Mouse (Mus musculus): ENCODE data around the gene Gimap4. TPM values are rescaled to one million over a fixed set of nuclear protein-coding genes. Genes with fewer than 3 reads are reported as not detected.

Gimap4 gene
- total RNA-seq (2015) (0.39 and 1.7 TPM in 2 replicates), total RNA-seq (2017) (2.9 and 3.1 TPM in 2 replicates)

DNA sequence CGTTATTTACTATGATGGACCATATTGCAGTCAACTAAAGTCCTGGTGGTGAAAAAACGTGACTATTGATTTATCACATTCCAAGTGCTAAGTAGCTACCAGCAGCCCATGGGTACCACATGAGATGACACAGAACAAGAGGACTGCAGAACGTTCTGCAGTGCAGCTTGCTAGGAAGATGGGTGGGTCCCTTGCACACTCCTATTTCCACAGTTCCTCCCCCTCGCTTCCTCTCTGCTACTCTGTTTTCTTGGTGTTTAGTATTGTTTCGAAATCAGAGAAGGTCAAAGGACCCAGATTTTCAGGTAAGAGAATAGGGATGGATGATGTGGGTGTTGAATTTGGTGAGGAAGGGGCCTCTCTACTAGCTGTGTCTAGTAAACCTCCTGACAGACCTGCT lies at the start of gene Gimap4:
Gene Gimap4 (plus strand): TSS at position 231 of the 400 bp plus-strand sequence.
- 0 out of 2 replicates have a peak, but pooled peaks have one; percentile 23 for ATAC-seq (replicated peaks; ENCODE audit: poor library complexity)

DNA sequence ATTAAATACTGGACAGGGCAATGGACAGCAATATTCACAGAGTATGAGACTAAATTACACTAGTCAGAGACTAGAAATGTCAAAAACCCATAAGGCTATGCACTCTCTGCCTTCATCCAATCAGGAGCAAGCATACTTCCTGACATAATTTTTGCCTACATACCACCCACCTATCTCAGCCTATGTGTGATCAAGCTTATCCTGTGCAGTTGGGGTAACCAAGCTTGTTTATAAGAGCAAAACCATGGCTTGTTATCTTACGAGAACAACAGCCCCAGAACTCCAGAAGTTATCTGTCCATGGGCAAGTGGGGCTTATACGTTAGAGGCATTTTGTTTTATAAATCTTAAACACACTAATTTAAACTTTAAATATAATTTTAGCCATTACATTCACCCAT lies 49.2 kb upstream of the Gimap4 start:
- ATAC-seq (replicated peaks; ENCODE audit: poor library complexity): peak; percentile 95

DNA sequence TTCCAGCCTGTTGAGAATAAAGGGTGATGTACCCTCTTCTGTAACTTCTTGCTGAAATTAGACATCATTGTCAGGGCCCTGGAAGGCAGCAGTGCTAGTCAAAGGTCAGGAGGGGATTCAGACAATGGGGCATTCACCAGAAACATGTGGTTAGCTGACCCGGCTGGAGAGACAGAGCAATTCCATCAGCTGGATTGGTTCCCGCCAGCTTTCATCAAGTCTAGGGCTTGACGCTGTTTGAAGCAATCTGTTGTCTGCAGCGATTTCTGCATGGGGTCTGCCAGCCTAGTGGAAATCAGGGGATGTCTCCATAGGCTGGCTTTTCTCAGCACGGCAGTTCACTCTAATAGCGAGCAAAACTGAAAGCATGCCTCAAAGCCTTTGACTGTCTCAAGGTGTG lies 47.8 kb upstream of the Gimap4 start:
- no peak for ATAC-seq (replicated peaks; ENCODE audit: poor library complexity)

DNA sequence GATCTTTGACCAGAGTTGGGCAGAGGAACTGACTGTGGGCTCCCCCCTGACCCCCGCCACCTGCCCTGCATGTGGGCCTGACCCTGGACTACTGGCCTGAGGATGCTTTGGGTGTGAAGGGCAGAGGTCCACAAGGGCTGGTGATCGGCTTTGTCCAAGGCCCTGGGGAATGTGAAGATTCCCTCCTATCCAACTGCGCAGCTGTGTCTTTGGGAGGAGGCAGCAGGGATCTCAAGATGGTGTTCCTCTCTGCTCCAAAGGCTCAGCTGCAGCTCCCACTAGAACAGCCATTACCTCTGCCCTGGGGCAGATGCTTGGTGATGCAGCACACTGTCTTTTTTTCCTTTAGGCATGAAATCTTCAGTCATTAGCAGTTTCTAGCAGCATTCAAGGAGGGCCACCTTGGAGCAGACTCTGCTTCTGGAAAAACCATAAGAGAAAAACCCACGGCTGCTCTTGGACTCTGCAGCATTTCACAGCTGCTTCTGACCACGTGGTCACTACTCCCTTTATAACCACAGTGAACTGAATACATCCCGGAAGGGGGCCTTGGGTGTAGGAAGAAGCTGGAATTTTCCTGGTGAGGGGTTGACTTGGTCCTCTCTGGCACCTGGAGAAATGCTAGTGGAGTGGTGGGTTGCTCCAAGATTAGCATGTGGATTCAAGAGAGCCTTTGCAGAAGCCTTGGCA lies 46.4 kb upstream of the Gimap4 start:
- no peak for ATAC-seq (replicated peaks; ENCODE audit: poor library complexity)

DNA sequence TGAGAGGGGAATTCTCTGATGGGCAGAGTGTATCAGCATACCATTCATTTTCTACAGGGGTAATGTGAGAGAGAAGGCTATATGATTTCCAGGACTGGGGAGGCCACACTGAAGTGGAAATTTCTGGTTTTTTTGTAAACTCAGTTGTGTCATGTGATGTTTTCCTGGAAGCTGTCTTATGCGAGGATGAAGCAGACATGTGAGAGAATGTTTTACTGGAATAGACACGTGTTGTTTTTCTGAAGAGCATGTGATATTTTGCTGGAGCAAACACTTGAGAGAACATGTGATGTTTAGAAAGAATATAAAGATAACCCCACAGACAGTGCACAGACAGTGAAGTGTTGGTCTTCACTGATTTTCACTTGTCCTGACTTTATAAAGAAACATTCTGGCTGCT lies 45.8 kb upstream of the Gimap4 start:
- no peak for ATAC-seq (replicated peaks; ENCODE audit: poor library complexity)

DNA sequence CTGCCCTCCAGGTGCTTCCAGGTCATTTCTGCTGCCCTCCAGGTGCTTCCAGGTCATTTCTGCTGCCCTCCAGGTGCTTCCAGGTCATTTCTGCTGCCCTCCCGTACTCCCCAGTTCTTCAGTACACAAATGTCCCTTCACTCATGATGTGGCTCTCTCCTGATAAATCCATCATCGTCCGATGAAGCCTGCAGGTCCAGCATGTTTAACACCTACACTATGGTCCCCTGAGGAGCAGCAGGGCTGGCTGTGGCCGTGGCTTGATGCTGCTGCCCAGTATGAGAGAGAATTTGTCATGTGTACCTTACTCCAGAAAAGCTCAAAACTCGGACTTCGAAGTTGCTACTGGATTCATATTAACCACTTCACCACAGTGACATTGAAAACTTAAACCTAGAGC lies 43.0 kb upstream of the Gimap4 start:
- ATAC-seq (replicated peaks; ENCODE audit: poor library complexity): no peak

DNA sequence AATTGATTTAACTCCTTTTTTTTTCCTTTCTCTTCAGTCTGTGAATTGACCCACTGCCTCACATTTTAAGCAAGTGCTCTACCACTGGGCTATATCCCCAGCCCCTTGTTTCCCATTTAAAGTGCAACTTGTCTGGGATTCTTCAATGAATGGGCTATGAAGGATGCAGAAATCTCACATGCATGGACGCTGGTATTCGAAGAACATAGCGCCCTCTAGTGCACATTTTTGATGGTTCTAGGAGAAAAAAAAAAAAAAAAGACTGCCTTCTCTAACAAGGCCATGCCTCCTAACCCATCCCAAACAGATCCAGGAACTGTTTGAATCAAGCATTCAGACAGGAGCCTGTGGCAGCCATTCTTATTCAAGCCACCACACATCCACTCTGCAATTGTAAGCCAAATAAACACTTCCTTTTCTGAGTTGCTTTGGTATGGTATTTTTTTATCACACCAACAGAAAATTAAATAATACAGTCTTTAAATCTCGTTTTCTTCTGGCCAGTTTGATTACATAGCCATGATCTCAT lies 41.5 kb upstream of the Gimap4 start:
- peak; percentile 68 for ATAC-seq (replicated peaks; ENCODE audit: poor library complexity)

DNA sequence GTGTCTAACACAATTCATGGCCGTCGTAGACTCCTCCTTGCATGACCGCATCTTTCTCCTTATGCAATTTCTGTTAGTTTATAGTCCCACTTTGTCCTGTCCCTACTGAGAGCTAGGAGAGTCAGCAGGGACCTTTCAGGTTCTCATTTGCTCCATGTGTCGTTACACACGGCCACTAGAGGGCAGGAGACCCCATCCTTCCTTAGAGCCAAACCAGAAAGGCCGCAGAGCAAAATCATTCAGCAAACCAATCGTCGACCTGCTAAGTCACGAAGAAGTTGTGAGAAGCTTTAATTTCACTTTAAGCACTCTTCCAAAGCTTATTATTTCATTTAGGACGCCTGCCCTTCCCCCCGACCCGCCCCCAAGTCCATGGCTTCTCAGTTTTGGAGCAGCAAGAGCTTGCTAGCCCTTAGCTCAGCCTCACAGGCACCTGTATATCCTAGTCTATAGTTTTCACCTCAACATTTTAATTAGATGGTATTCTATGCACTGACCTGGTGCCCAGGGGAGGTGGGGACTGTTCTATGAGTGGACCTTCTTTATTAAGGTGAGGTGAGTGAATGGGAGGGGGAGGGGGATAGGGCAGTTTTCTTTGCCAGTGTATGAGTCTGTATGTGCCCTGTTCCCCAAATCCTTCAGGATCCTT lies 38.6 kb upstream of the Gimap4 start:
- peak; percentile 87 for ATAC-seq (replicated peaks; ENCODE audit: poor library complexity)

DNA sequence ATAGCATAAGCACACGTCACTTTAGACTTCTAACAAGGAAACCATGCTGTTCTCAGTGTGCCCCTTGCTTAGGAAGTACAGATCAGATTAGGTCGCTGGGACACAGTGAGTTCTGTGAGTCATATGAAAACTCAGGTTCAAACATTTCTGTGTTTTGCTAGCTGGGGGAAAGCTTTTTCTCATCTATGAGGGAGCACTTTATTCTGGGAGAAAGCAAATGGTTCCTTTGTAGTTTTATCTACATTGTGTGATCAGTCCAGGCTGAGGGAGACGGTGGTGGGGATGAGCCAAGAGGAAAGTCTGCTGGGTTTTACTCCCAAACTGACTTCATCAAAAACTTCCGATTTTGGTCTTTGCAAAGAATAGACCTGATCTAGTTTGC lies 38.0 kb upstream of the Gimap4 start:
- no peak for ATAC-seq (replicated peaks; ENCODE audit: poor library complexity)

DNA sequence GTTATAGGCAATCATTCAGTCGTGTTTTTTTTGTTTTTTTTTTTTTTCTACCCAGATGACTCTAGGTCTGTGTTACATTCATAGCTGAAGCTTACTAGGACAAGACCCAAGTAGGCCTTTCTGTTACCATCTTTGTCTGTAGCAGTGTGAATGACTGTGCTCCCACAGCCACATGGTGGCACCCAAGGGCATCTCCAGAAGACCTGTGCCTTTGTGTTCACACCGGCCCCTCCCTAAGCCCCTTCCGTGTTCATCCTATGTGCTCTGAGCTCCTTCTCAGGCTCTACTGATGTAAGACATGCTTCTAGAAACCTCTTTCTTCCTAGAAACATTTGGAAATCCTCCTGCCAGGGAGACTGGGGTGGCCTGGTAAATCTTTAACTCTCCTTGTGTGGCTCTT lies 37.4 kb upstream of the Gimap4 start, which contains the start of gene Gimap8:
Gene Gimap8 (plus strand): TSS at position 240 of the 400 bp plus-strand sequence.
- peak; percentile 91 for ATAC-seq (replicated peaks; ENCODE audit: poor library complexity)

DNA sequence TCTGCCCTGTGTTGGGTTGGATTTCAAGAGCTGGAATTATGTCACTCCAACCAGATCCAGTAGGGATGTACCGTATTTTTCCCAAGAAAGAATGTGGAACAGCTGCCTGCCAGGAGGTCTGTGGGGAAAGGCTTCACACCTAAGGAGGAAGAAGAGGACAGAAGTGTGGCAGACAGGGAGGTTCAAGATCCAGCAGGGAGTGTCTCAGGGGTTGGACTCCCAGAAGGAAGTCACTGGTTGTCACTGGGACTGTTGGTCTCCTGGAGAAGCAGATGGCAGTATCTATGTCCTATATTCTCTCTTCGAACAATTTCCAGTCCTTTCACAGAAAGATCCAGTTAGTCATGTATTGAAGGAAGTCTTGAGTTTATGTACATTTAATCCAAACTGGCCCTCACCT lies 36.7 kb upstream of the Gimap4 start:
- ATAC-seq (replicated peaks; ENCODE audit: poor library complexity): no peak

DNA sequence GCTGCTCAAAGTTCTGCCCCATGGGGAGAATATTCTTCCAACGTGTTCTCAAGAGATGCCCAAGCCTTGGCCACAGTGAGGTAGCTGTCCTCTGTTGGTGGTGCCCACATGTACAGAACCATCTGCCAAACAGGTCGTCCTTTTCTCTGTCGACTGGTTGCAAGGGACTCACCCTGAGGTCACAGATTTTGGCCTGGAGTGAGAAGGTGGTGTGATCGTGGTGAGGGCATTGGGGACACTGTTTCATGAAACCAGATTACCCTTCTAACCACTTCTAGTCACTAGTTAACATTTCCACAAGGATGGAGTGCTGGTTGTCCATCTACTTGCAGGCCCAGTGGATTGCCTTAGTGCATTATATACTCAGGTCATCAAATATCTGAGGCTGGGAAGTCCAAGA lies 35.6 kb upstream of the Gimap4 start:
- no peak for ATAC-seq (replicated peaks; ENCODE audit: poor library complexity)

DNA sequence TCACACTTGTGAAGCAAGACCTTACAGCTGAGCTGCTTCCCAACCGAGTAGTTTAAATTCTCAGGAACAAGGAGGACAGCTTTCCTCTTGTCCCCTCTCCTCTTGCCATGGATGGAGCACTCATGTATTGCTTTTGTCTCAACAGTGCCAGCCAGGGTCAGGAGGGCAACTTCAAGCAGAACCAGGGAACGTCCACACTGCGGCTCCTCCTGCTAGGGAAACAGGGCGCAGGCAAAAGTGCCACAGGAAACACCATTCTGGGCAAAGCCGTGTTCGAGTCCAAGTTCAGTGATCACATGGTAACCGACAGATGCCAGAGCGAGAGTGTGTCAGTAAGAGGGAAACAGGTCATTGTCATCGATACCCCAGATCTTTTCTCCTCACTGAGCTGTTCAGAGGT lies 34.3 kb upstream of the Gimap4 start:
- no peak for ATAC-seq (replicated peaks; ENCODE audit: poor library complexity)

DNA sequence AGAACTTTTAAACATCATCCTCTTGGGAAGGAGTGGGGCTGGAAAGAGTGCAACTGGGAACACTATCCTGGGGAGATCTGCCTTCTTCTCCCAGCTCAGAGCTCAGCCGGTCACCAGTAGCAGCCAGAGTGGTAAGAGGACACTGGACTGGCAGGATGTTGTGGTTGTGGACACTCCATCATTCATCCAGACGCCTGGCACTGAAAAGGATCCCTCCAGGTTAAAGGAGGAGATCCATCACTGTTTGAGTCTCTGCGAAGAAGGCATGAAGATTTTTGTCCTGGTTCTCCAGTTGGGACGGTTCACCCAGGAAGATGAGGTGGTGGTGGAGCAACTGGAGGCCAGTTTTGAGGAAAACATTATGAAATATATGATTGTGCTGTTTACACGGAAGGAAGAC lies 25.6 kb upstream of the Gimap4 start:
- no peak for ATAC-seq (replicated peaks; ENCODE audit: poor library complexity)

DNA sequence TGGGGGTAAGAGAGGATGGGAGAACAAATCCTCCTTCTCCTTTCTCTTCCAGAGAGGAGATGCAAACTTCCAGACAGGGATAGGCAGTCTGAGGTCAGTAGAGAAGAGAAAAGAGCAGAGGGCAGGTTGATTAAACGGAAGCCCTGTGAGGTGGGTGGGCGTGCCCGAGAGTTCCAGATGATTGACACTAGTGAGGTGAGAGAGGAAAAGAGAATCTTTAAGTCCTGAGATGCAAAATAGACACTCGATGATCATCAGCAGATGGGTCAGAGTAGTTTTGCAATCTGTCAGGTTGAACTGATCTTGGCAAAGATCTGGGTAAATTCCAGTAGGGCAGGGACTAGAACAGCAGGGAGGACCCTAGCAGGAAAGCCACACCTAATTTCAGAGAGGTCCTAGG lies 19.6 kb upstream of the Gimap4 start:
- ATAC-seq (replicated peaks; ENCODE audit: poor library complexity): no peak

DNA sequence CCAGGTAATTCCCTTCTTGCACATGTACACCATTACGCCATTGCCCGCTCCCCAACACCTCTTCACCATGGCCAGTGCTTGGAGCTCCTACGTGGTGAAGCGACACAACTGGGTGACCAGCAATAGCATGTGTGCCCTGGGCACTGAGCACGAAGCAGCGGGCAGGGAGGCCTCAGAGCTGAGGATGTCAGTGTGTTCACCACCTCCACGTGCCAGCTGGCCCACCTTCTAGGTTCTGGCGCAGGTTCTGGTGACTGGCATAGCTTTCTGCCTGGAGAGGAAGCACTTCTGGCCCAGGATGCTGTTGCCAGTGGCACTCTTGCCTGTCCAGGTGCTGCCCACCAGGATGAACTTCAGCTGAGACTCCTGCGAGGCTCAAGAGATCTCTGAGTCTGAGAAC lies 18.9 kb upstream of the Gimap4 start:
- no peak for ATAC-seq (replicated peaks; ENCODE audit: poor library complexity)

DNA sequence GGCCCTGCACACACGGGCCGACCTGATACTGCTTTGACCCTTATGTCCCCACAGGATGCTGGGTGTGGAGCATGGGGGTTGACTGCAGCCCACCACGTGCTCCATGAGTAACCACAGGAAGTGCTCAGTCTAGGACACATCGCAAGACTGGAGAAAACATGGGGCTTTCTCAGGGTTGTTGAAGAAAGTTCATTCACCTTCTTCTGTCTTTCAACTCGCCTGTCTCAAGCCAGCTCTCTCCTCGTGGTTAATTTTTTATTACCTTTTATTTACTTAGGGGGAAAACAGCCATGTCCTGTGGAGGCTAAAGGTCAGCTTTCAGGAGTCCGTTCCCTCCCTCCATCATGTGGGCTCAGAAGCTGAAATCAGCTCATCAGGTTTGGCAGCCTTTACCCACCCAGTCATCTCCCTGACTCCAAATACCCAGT lies 18.2 kb upstream of the Gimap4 start:
- peak; percentile 42; the same call in 1 of the 2 replicates for ATAC-seq (replicated peaks; ENCODE audit: poor library complexity)

DNA sequence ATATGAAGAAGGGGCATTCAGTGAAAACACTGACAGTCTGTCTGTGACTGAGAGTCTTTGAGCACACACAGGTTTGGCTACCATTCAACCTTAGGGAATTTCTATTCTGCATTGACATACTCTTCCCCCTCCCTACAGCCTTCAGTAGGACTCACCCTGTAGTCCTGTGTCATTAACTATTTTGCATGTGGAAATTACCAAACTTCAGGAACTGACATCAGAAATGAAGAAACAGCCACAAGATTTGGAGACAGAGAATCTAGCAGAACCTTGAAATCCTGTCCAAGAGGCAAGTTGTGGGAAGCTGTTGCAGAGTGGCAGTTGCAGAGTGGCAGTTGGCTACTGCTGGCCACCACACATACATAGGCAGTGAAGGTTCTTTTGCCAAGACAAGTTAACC lies 16.3 kb upstream of the Gimap4 start:
- ATAC-seq (replicated peaks; ENCODE audit: poor library complexity): peak; percentile 75

DNA sequence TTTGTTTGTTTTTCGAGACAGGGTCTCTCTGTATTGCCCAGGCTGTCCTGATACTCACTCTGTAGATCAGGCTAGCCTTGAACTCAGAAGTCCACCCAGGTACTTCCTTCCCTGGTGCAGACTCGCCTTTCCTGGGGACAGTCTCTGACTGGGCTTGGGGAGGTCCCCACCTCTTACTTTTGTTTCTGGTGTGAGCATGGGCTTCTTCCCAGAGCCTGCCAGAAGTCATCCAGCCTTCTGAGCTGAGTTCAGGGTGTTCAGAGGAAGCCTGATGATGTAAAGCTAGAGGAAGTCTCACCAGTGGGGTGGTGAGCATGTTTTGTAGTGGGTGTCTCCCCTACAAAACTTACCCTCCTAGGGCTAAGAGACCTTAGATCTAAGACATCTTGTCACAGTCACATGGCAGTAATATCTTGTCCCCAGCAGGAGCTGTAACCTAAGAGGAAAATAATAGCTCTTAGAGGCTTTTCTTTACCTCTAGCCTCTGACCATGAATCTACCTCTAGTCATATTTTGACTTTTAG lies 14.8 kb upstream of the Gimap4 start:
- no peak for ATAC-seq (replicated peaks; ENCODE audit: poor library complexity)

DNA sequence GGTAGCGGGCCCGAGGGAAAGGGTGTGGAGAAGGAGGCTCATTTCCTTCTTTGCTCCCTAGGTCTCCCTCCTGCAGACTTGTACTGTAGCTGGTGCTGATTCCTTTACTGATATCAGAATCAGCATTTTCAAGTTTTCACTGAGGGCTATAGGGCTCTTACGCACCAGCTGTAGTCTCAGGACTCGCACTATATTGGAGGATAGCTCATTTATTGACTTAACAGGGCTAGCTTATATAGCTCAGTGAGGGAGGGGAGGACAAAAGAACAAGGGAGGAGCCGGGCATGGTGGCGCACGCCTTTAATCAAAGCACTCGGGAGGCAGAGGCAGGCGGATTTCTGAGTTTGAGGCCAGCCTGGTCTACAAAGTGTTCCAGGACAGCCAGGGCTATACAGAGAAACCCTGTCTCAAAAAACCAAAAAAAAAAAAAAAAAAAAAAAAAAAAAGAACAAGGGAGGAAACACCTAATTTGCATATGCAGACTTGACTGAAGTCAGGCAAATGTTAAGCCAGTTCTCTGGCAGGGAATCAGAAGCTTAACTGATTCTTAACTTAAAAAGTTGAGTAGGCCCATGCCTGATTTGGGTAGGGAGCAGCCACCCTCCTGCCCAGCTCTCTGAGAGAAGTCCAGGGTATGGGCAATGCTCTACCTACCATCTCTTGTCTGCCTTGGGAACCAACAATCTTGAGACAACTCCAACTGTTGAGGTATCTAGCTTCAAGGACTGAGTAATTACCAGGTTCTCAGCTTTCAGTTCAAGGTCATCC lies 9.9 kb upstream of the Gimap4 start:
- ATAC-seq (replicated peaks; ENCODE audit: poor library complexity): no peak

DNA sequence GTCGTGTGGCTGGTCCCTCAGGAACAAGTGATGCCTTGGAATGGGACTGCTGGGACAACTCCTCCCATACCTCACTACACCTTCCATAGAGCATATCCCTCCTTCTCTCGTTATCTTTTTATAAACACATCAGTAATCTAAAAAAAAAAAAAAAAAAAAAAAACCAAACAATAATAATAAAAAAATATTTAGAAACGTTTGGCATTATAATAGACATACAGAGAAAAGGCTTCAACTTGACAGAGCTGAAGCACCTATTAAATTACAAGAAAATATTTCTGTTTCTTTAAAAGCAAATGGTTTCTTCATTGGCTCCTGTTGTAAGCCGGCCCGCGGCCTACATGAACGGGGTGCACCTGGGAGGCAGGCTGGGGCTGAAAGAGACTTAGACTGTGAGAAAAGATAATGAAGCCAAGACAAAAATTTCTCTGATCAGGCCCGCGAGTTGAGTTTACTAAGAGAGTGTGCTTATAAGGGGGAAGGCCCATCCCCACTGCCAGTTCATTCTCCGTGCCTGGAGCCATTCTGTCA lies 8.9 kb upstream of the Gimap4 start:
- ATAC-seq (replicated peaks; ENCODE audit: poor library complexity): no peak
